Mouse (Mus musculus): ENCODE data around the gene Celf2.
"Not testable (repeated sequence)": the region's sequence is repeated elsewhere in the genome, so short reads cannot be mapped to it uniquely, and the experiment has no call there.

The Celf2 gene

DNA sequence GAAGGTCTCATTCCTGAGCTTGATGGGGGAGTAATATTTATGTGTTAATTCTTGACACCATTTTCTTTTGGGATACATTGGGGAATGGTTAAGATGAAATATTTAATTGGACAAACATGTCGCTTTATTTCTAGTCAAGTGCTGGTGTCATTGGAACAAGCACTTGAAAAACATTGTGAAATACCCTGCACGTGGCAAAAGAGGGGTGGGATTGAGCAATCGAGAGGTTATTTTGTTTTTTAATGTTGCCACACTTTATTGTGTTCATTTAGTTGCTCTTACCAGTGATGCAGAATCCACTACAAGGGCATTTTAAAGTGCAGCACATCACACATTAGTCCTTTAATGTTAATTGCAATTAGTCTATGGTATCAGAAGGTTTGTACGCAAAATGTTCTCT, 242.2 kb downstream of the Celf2 start:
- no peak for DNase-seq (ENCODE audit: low read depth, low spot score)

DNA sequence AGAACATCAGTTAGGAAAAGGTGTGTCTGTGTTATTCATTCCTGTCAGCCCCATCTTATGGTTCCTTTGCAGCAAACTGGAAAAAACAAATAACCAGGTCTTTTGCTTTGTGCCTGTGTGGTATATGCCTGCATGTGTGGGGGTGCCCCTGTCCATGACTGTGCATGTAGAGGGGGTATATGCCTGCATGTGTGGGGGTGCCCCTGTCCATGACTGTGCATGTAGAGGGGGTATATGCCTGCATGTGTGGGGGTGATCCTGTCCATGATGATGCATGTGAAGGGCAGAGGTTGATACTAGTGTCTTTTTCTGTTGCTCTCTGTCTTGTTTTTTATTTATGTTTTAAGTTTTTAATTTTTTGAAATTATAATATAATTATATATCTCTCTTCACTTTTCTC, 246.7 kb downstream of the Celf2 start:
- not testable (repeated sequence) for DNase-seq (ENCODE audit: low read depth, low spot score)

DNA sequence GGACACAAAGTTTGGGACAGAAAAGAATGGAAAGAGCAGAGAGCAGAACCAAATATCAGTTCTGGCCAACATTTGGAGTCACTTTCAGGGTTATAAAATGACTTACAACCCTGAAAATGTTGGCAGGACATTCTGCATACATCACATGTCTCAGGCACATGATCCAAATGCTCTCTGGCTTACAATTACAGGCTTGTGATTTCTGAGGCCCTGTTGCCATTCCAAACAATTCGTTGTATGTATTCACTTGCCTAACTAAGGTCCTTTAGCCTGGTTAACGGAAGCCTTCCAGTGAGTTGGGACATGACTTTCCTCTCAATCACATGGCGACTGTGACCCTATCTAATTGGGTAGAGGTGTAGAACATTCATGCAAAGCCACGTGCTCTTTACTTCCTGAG, 249.2 kb downstream of the Celf2 start:
- no peak for DNase-seq (ENCODE audit: low read depth, low spot score)

DNA sequence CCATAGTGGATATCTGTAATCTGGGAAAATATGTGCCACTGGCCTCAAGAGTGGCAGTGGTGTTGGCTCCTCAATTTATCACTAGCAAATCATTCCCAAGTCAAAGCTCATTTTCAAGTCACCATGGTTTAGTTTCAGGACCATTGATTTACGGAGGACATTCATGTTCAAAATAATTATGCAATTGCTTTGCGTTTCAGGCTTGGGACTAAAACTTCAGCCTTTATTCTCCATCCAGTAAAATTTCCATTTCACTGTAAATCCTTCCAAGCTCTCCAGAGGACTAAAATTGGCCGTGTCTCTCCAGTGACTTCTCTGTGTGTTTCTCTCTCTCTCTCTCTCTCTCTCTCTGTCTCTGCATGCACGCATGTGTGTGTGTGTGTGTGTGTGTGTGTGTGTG, 249.7 kb downstream of the Celf2 start:
- DNase-seq (ENCODE audit: low read depth, low spot score), result no peak

DNA sequence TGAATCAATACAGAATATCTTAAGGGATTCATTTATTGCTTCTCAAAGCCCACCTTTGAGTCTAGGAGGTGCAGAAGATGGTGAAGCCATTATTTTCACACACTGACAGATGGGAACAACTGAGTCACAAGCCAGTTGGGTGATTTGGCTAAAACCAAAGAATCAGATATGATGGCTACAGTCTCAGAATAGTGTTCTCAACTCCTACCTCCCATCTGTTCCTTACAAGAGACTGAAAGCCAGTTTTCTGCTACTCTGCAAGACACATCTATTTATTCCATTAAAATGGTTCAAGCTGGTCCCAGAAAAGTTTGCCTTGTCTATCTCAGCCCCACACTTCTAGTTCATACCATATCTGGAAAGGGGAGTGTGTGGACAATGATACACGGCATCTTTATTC, 253.3 kb downstream of the Celf2 start:
- DNase-seq (ENCODE audit: low read depth, low spot score), result no peak

DNA sequence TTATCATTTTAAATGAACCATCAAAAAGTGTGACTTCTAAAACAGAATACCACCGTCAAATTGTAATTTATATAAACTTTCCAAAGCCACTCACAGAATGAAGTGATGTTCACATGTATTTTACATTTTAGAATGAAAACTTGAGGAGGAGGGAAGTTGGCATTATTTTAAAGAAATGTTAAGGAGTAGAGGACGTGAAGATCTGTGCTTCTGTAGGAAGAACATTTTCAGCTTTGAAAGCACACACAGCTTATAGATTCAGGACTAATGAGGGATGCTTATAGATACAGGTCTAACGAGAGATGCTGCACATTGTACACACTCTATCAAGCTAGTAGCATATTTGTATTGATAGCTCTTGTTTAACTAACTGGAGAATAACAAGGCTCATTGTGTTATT, 254.0 kb downstream of the Celf2 start:
- no peak for DNase-seq (ENCODE audit: low read depth, low spot score)

DNA sequence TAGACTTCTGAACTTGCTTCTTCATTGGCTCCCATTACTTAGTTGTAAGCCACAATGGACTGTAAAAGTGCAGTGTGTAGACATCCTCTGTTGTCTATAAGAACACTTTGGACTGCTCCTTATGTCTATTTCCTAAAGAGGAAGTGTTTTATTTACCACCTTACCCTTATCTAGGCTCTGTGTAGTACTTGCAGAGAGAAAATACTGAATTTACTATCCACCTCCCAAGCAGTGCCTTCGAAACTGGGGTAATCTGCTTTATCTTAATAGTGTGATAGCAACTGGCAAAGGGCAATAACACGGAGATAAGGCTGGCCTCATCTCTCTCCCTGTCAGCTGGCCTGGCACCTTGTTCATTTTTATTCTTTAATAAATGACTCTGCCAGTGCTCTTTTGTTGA, 259.0 kb downstream of the Celf2 start:
- no peak for DNase-seq (ENCODE audit: low read depth, low spot score)

DNA sequence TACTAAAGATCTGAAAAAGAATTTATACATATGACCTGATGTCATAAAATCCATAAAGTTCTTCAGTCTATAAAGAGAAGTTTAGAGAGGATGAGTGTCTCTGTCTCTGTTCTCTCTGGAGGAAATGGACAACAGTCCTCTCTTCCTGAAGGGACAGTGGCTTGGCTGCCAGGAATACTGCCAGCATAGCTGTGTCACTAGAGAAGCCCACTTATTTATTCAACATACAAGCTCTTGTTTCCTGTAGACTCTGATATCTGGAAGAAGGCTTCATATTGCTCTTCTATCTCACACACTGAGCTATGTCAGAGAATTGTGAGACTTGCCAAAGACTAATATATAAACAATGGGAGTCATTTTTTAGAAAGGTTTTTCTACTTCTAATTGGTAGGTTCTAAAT, 260.4 kb downstream of the Celf2 start:
- DNase-seq (ENCODE audit: low read depth, low spot score), result no peak

DNA sequence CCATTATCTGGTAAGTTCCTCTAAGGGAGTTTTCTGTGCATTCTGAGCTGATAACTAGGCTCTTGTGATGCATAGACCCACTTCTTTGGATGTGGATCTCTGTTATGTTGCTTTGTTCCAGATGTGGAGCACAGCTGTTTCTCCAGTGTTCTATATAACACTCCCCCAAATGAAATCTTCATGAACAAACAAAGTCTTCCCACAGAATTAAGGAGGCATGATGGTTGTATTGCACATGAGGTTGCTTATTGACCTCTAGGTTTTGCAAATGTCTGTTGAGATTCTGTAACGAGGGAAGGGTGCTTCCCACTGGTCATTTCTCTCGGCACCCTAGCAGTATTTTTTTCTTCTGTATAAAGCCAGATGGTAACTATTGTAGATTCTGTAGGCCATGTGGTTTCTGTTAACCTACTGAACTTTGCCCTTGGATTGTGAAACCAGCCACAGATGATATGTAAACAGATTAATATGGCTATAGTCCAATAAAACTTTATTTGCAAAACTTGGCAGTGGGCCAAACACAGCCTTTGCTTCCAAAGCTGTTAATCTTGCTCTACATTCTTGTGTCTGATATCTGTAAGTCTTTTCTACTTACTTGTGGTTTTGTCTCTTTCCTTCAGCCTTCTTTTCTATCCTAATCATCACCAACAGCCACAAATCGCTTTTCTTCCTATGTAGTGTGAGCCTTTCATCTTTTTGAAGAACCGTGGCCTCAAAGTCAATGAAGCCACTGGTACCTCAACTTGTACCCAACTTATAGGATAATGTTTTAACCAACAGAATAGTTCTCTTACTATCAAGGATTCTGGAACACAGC, 263.2 kb downstream of the Celf2 start:
- DNase-seq (ENCODE audit: low read depth, low spot score), result no peak

DNA sequence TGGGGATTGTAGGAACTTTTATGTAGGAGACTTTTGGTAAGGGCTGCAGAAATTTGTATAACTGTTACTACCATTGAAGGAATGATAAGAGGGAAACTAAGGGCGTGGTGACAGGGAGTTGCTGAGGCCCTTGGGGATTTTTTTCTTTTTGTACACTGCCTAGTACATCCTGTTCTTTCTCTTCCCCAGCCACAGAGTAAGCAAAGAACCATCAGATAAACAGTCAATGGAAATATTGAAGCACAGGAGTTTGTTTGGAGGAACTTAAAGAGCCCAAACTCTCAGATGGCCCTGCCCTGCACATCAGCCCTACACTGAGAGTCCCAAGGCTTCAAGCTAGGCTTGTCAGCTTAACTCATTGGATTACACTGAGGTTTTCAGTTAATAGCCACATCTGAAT, 267.2 kb downstream of the Celf2 start:
- no peak for DNase-seq (ENCODE audit: low read depth, low spot score)

DNA sequence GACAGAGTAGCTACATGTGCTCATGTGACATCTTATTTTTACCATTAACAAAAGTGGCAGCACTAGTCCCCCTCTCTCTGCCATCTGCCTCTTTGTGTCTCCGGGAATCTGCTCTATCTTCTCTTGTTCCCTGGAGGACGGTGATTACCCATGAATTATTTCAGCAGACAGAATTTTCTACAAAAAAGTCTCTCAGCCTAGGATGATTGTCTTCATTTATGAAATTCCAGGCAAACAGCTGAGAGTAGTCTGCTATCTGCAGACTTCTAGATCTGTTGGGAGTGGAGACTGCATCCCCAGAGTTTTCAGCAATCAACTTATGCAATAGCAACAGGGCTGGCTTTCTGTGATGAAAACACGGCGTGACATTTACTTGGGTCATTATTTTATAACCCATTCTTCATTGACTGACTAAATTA, 267.8 kb downstream of the Celf2 start:
- DNase-seq (ENCODE audit: low read depth, low spot score), result no peak

DNA sequence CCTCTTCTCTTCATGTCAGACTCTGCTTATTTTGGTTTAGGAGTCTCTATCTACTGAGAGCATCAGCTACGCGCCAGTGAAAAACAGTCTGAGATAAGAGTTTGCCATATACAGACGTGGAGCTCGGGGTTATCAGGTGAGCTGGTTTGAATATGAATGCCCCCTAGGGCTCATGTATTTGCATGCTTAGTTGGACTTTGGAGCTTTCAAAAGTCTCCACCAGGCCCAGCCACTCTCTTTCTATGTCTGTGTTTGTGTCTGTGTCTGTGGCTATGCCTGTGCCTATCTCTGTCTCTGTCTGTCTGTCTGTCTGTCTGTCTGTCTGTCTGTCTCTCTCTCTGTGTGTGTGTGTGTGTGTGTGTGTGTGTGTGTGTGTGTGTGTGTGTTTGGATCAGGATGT, 272.1 kb downstream of the Celf2 start:
- no peak for DNase-seq (ENCODE audit: low read depth, low spot score)

DNA sequence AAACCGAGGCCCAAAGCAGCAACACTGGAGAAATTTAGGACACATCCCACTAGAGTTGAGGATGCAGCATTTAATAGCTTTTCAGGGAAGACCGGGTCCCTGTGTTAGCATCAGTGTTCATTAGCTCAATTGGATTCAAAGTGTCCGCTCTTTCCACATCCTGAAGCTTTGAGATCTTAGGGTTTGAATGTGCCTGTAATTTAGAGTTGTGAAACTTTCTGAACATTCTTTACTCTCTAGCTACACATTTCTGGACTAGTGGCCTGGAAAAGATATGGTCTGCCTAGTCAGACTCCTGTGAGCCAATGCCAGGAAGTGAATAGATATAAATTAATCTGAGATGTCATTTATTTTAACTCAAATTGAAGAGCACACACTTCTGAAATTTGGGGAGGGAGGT, 272.9 kb downstream of the Celf2 start:
- DNase-seq (ENCODE audit: low read depth, low spot score), result no peak

DNA sequence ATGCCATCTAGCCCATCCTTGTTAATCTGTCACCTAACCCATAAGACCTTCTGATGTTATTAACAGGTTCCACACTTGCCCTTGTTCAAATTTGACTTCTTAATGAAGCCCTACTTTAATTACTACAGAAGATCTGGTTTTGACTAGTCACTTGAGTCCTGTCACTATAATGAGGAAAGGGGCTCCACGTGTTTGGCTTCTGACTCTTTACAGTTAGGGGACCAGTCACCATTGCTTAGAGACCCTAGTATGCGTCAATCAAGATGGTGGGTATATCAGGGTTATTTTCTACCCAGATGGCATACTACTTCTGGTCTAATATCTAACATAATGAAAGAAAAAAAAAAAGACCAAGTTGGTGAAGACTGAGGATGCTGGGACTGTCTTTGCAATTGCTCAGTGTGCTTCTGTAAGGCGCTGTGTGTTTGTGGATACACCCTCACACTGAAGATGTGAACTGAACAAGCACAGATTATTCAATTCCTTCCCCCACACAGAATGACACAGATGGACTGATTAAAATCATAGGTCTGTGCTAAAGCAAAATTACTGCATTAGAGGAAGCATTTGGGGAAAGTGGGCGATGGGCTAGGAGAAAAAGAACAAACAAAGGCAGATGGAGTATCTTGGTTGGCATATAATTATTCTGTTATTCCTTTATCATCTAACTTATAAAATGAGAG, 274.2 kb downstream of the Celf2 start:
- DNase-seq (ENCODE audit: low read depth, low spot score), result no peak

DNA sequence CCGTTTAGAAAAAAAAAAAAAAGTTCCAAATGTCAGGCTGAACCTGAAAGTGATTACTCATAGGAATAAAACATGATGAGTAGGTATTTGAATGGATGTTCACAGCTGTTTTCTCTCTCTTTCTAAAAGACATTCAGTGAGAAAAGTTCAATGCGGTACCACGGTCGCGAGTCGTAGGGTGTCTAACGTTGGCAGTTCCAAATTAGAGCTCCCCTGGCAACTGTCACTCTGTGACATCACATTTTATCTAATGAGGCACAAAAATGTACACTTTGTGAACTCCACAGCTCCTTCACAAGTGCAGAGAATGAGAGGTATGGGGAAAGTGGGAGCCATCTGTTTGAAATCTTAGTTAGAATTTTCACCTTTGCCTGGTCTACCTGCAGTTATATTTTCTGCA, 274.8 kb downstream of the Celf2 start:
- no peak for DNase-seq (ENCODE audit: low read depth, low spot score)

DNA sequence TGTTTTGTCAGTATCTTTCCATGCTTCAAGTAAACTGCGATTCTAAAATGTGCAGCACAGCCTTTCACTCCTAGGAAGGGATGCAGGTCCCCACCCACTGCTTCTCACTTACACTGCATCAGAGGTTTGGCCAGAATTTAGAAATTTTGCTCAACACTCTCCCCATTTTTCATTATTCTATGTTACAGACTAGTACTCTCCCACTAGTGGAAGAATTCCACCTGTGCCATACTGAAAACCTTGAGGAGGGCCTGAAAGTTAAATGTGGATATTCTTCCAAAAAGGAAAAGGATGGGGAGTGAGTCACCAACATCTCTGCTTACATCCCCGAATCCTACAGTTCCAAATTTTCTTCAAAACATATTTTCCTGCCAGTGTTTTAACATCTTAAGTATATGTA, 276.0 kb downstream of the Celf2 start:
- no peak for DNase-seq (ENCODE audit: low read depth, low spot score)

DNA sequence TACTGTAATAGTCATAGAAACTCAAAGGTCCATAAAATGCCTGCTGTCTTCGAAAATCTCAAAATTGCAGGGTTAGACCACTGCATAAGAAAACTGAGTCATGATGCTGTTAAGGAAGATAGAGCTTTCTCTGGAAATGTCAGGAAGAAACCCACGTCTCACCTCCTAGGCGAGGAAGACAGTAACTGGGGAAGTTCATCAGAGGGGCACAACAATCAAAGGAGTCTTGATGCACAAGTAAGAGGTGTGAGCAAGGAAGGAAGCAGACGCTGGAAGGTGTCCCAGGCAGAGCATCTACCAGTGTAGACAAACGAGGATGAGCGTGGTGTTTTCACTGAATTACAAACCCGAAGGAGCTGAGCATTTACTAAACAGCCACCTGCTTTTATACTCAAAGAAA, 282.6 kb downstream of the Celf2 start:
- DNase-seq (ENCODE audit: low read depth, low spot score), result no peak

DNA sequence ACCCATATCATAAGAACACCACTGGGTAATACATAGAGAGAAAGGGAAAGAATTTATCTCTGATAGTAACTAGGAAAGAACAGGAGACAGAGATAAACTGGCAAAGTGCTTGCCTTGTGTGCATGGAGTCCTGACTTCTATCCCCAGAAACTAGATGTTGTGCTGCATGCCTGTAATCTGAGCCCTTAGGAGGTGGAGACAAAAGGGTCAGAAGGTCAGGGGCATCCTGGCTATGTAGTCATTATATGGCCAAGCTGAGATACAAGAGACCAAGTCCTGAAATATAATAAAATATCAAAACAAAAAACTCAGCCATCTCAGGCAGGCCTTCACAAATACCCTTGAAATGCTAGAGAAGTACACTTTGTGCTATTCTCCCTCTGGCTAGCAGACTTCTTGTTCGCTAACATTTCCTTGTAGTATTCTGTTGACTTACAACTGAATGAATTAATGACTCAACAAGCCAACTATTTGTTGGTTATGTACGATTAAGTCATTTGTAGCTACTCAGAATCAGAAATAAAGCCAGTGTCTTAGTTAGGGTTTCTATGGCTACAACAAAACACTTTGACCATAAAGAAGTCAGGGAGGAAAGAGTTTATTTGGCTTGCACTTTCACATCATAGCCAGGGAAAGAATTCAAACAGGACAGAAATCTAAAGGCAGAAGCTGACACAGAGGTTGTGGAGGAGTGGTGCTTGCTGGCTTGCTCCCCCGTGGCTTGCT, 284.9 kb downstream of the Celf2 start:
- DNase-seq (ENCODE audit: low read depth, low spot score), result no peak

DNA sequence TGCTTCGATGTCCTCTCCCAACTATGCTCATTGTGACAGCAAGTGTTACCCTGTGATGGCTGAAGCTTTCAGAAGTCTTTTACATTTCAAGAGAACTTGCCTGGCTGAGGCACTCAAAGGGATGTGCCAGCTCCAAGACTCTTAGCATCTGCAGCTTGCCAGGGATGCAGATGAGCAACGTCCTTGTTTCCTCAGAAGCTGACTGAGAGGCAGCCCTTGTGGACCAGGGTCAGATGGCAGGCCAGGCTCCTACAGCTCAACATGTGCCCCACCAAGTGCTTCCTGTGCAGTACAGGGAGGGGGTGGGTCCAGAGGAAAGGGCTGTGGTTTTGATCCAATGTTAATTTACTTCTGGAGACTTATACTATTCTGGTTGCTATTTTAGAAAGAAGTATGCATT, 285.8 kb downstream of the Celf2 start:
- DNase-seq (ENCODE audit: low read depth, low spot score), result no peak

DNA sequence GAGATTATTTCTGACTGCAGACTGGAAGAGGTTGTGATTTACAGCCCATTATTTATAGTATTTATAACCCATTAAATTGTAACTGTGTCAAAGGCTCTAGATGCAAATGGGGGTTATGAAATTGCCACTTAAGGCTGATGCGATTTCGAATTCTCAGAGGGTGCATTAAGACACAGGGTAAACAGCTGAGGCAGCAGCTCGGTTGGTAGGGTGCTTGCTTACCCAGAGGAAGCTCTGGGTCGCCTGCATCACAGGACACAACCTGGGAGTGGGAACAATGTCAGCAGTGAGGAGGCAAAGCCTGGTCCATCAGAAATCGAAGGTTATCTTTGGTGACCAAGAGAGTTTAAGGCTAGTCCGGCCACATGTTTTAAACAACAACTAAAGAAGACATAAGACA, 286.5 kb downstream of the Celf2 start:
- no peak for DNase-seq (ENCODE audit: low read depth, low spot score)

DNA sequence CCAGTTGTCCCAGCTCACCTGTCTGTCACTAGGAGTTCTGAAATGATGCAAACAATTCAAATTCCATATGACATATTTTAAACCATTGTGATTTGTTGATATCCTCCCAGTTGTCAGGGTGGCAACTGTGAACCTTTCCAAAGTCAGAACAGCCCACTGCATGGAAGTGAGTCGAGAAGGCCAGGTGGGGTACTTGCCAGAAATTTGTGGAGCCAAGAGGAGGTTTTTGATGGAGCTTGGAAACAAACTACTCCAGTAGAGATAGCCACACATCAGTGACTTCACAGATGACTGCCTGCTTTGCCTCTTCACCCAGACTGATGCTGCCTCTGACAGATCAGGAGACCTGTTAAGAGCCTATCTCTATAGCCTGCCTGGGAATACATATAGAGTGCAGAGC, 287.5 kb downstream of the Celf2 start:
- no peak for DNase-seq (ENCODE audit: low read depth, low spot score)

DNA sequence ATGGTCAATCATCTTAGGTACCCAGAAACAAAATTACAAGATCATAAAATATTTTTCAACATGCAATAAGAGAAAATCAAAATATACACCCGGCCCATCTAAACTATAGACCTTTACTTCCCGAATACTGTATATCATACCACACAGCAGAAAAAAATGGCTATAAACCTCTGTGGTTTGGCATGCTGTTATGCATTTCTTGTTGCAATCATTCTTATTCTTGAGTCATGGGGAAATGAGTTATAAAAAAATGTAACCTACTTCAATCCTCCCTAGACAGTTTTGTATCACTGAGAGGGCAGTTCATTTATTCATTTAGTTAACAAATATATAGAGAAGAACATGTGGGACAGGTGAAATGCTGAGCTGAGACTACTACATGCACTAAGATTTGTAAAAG, 291.3 kb downstream of the Celf2 start:
- DNase-seq (ENCODE audit: low read depth, low spot score), result no peak
